Mouse (Mus musculus) kidney, postnatal 36 days (tissue): Measurements from ENCODE around the gene Rab22a.

Experiments used
- DNase-seq, 2 experiments: peaks; one replicate each; pipeline ENCODE4 v3.0.0; 2021 to 2022; ENCODE audit warnings: mixed read lengths in 2 of 2

Gene Rab22a

GRCm38 (mm10) chr2:173722251-173722857, 62.8 kb downstream of the Rab22a start:
- no peak for DNase-seq

- no peak for DNase-seq
Measured at GRCm38 (mm10) chr2:173724382-173724781, 64.8 kb downstream of the Rab22a start.

GRCm38 (mm10) chr2:173724940-173725807, 65.6 kb downstream of the Rab22a start:
- DNase-seq = no peak

GRCm38 (mm10) chr2:173725819-173726218, 66.3 kb downstream of the Rab22a start:
- DNase-seq = no peak

GRCm38 (mm10) chr2:173730444-173730966, 70.9 kb downstream of the Rab22a start:
- no peak for DNase-seq

GRCm38 (mm10) chr2:173734426-173734825, 74.9 kb downstream of the Rab22a start:
- no peak for DNase-seq

GRCm38 (mm10) chr2:173737222-173737989, 77.8 kb downstream of the Rab22a start, which contains the start of gene Vapb:
Gene Vapb (plus strand): TSS chr2:173737511.
- peak; percentile 99 to 100 for DNase-seq

- no peak for DNase-seq
Measured at GRCm38 (mm10) chr2:173738232-173738631, 78.7 kb downstream of the Rab22a start.

GRCm38 (mm10) chr2:173739107-173739506, 79.5 kb downstream of the Rab22a start:
- no peak for DNase-seq

- DNase-seq = peak; percentile 13 to 26
Measured at GRCm38 (mm10) chr2:173742090-173742489, 82.5 kb downstream of the Rab22a start.

GRCm38 (mm10) chr2:173742744-173743143, 83.2 kb downstream of the Rab22a start:
- DNase-seq = no peak

GRCm38 (mm10) chr2:173744070-173744815, 84.7 kb downstream of the Rab22a start:
- no peak for DNase-seq

GRCm38 (mm10) chr2:173748961-173749659, 89.5 kb downstream of the Rab22a start:
- DNase-seq = no peak

GRCm38 (mm10) chr2:173755433-173756144, 96.0 kb downstream of the Rab22a start:
- DNase-seq = no peak
